Mouse (Mus musculus): ENCODE results near the gene Prkcd. TPM values are rescaled to one million over a fixed set of nuclear protein-coding genes. Genes with fewer than 3 reads are reported as not detected.

Gene Prkcd
- total and polyA plus RNA-seq, 2 experiments from 2014 or later: 19.6 to 26.8 TPM

- no peak for TF ChIP-seq CTCF (IDR thresholded peaks at IDR 0.05; ENCODE audit: low read depth)
- peak overlapping the region; percentile 97; the same call in 1 of the 2 replicates for H3K27ac ChIP-seq
- H3K4me3 ChIP-seq (ENCODE audit: low read length): peak overlapping the region; percentile 68
- peak overlapping the region; percentile 94 for H3K4me2 ChIP-seq (ENCODE audit: low read depth, low read length)
- no peaks in the 10 kb centered on the region for H3K36me3 ChIP-seq (ENCODE audit: insufficient read depth, low read length)
- 31% methylated on average over 8 of the region's 8 CpGs for WGBS
- no peaks in the 10 kb centered on the region for H3K27me3 ChIP-seq (ENCODE audit: insufficient read depth, low read length)
- H3K4me1 ChIP-seq (ENCODE audit: insufficient read depth, low read length): peaks cover 30% of the 10 kb centered on the region
- DNase-seq (ENCODE audit: low spot score): peak; percentile 30
- H3K9ac ChIP-seq (replicated peaks; ENCODE audit: low read length): peak overlapping the region; percentile 82
- no peaks in the 10 kb centered on the region for H3K9me3 ChIP-seq (ENCODE audit: low read length)
- no peak for ATAC-seq
Measured at GRCm38 (mm10) chr14:30550232-30551070, 75.6 kb downstream of the Prkcd start.

- peak overlapping the region; percentile 68 for H3K4me3 ChIP-seq (ENCODE audit: low read length)
- DNase-seq (ENCODE audit: low spot score) (peak; percentile 22), ATAC-seq (peak; percentile 28; the same call in 1 of the 2 replicates)
- H3K4me1 ChIP-seq (ENCODE audit: insufficient read depth, low read length): peaks cover 30% of the 10 kb centered on the region
- peak overlapping the region; percentile 97 for H3K27ac ChIP-seq
- no peaks in the 10 kb centered on the region for H3K27me3 ChIP-seq (ENCODE audit: insufficient read depth, low read length)
- peak overlapping the region; percentile 94 for H3K4me2 ChIP-seq (ENCODE audit: low read depth, low read length)
- H3K9ac ChIP-seq (replicated peaks; ENCODE audit: low read length): peak overlapping the region; percentile 82
- H3K9me3 ChIP-seq (ENCODE audit: low read length): no peaks in the 10 kb centered on the region
- WGBS: under 1% methylated on average over 10 of the region's 10 CpGs
- H3K36me3 ChIP-seq (ENCODE audit: insufficient read depth, low read length): no peaks in the 10 kb centered on the region
- TF ChIP-seq CTCF (IDR thresholded peaks at IDR 0.05; ENCODE audit: low read depth): no peak
Measured at GRCm38 (mm10) chr14:30549777-30550149, 76.2 kb downstream of the Prkcd start.

GRCm38 (mm10) chr14:30548965-30549776 is 76.8 kb downstream of the Prkcd start:
- WGBS: under 1% methylated on average over 67 of the region's 69 CpGs
- no peaks in the 10 kb centered on the region for H3K9me3 ChIP-seq (ENCODE audit: low read length)
- H3K27me3 ChIP-seq (ENCODE audit: insufficient read depth, low read length): no peaks in the 10 kb centered on the region
- peak overlapping the region; percentile 82 for H3K9ac ChIP-seq (replicated peaks; ENCODE audit: low read length)
- peaks cover 30% of the 10 kb centered on the region for H3K4me1 ChIP-seq (ENCODE audit: insufficient read depth, low read length)
- no peak for TF ChIP-seq CTCF (IDR thresholded peaks at IDR 0.05; ENCODE audit: low read depth)
- peak overlapping the region; percentile 97 for H3K27ac ChIP-seq
- H3K4me2 ChIP-seq (ENCODE audit: low read depth, low read length): peak overlapping the region; percentile 94
- no peaks in the 10 kb centered on the region for H3K36me3 ChIP-seq (ENCODE audit: insufficient read depth, low read length)
- DNase-seq (ENCODE audit: low spot score) (peak; percentile 97), ATAC-seq (peak; percentile 94)
- peak overlapping the region; percentile 68 for H3K4me3 ChIP-seq (ENCODE audit: low read length)

- Histone ChIP-seq H3K4me1 (ENCODE audit: insufficient read depth, low read length) (peaks cover 30% of the 10 kb centered on the region), H3K4me3 (ENCODE audit: low read length) (peak within 1 kb of the TSS; percentile 68), H3K36me3 (ENCODE audit: insufficient read depth, low read length) (no peaks in the 10 kb centered on the region), H3K4me2 (ENCODE audit: low read depth, low read length) (peak within 1 kb of the TSS; percentile 94), H3K9me3 (ENCODE audit: low read length) (no peaks in the 10 kb centered on the region), H3K9ac (replicated peaks; ENCODE audit: low read length) (peak within 1 kb of the TSS; percentile 82), H3K27ac (peak within 1 kb of the TSS; percentile 97), H3K27me3 (ENCODE audit: insufficient read depth, low read length) (no peaks in the 10 kb centered on the region)
- peak; percentile 73 for DNase-seq (ENCODE audit: low spot score)
- 19% methylated on average over 8 of the region's 8 CpGs for WGBS
- ATAC-seq: peak; percentile 44
- no peak for TF ChIP-seq CTCF (IDR thresholded peaks at IDR 0.05; ENCODE audit: low read depth)
Measured at GRCm38 (mm10) chr14:30548131-30548720, 77.8 kb downstream of the Prkcd start, which contains the start of gene Tkt. Gene Tkt (plus strand): TSS chr14:30548359.

Small RNAs within 50 kb of the gene (microRNA-seq; reads per million reads assigned to microRNA genes)
- 5.1 to 6.4 reads per million in 2 experiments for gene Mir3076

Other genes starting within 250 kb of the Prkcd start
- 23.5 and 23.6 TPM in 2 replicates for gene Dcp1a, start 146.7 kb downstream of the Prkcd start, total RNA-seq (2014; rRNA removed)
- 9.9 and 10.9 TPM in 2 replicates for gene Dcp1a, start 146.7 kb downstream of the Prkcd start, polyA plus RNA-seq (2015; fragmentation: Nextera tagmentation; extraction: Ambion mirVana)
- gene Cacna1d, start 134.8 kb downstream of the Prkcd start, total RNA-seq (2014; rRNA removed): 22.0 and 27.6 TPM in 2 replicates
- gene Cacna1d, start 134.8 kb downstream of the Prkcd start, polyA plus RNA-seq (2015; fragmentation: Nextera tagmentation; extraction: Ambion mirVana): 6.1 and 6.9 TPM in 2 replicates
- gene Tkt, start 77.9 kb downstream of the Prkcd start, total RNA-seq (2014; rRNA removed): 388 and 429 TPM in 2 replicates
- 248 and 258 TPM in 2 replicates for gene Tkt, start 77.9 kb downstream of the Prkcd start, polyA plus RNA-seq (2015; fragmentation: Nextera tagmentation; extraction: Ambion mirVana)
- 11.4 and 18.2 TPM in 2 replicates for gene Rft1, start 28.1 kb upstream of the Prkcd start, total RNA-seq (2014; rRNA removed)
- 10.0 and 10.1 TPM in 2 replicates for gene Rft1, start 28.1 kb upstream of the Prkcd start, polyA plus RNA-seq (2015; fragmentation: Nextera tagmentation; extraction: Ambion mirVana)
- gene Sfmbt1, start 88.6 kb upstream of the Prkcd start, total RNA-seq (2014; rRNA removed): 5.8 and 9.7 TPM in 2 replicates
- gene Sfmbt1, start 88.6 kb upstream of the Prkcd start, polyA plus RNA-seq (2015; fragmentation: Nextera tagmentation; extraction: Ambion mirVana): 13.3 and 13.4 TPM in 2 replicates
- gene Tmem110, start 199.4 kb upstream of the Prkcd start, total RNA-seq (2014; rRNA removed): 14.6 and 15.2 TPM in 2 replicates
- gene Tmem110, start 199.4 kb upstream of the Prkcd start, polyA plus RNA-seq (2015; fragmentation: Nextera tagmentation; extraction: Ambion mirVana): 12.8 and 14.6 TPM in 2 replicates